ENCODE assay signal across 20 mouse cellular contexts in genomic region chrX:152132029-152132428, GRCm38 (mm10). TPM values are rescaled to one million over a fixed set of nuclear protein-coding genes. Genes with fewer than 3 reads are reported as not detected.
DNase-seq lines count a peak whose midpoint lies in the region; ATAC-seq and TF ChIP-seq lines count a peak whose summit lies in the region.
"Had no signal": no experiment of that assay in that cellular context is flagged by ENCODE, and none has a peak within 500 bp of the region (broad histone marks: within the 10 kb centered on the region; RNA-seq: fewer than 3 reads in every experiment).

No protein-coding gene starts in this region.

- TF ChIP-seq CTCF in kidney, adult 2 months (conservative IDR thresholded peaks at IDR 0.05; ENCODE audit: insufficient read depth, insufficient read length, low read depth, low read length) = no peak
- TF ChIP-seq CTCF in lung, postnatal 0 days (IDR thresholded peaks at IDR 0.05) = peak; percentile 59
- TF ChIP-seq CTCF in stomach, postnatal 0 days (IDR thresholded peaks at IDR 0.05; ENCODE audit: low read depth) = peak; percentile 61

- TF ChIP-seq EP300 in lung, postnatal 0 days (IDR thresholded peaks at IDR 0.05) = no peak
- TF ChIP-seq EP300 in stomach, postnatal 0 days (optimal IDR thresholded peaks at IDR 0.05) = no peak

- no peaks in the 10 kb centered on the region for H3K36me3 ChIP-seq in kidney, adult 2 months (ENCODE audit: control insufficient read depth, insufficient read depth, low read length)
- no peaks in the 10 kb centered on the region for H3K36me3 ChIP-seq in lung, postnatal 0 days (ENCODE audit: insufficient read depth, low read length)
- H3K36me3 ChIP-seq in stomach, postnatal 0 days (ENCODE audit: control insufficient read depth, insufficient read depth, low read length) = no peaks in the 10 kb centered on the region
- H3K36me3 ChIP-seq: embryonic facial prominence, embryonic 15.5 days; forebrain, embryonic 15.5 days; limb, embryonic 13.5 days; liver, embryonic 13.5 days; midbrain, embryonic 10.5 days; neural tube, embryonic 15.5 days had no signal

- no peak overlapping the region for H3K4me3 ChIP-seq in kidney, adult 2 months (ENCODE audit: insufficient read depth, low read depth, low read length)
- H3K4me3 ChIP-seq in lung, postnatal 0 days (ENCODE audit: low read depth, low read length) = no peak overlapping the region
- H3K4me3 ChIP-seq in stomach, postnatal 0 days (ENCODE audit: low read depth, low read length) = no peak overlapping the region
- H3K4me3 ChIP-seq: embryonic facial prominence, embryonic 15.5 days; forebrain, embryonic 15.5 days; limb, embryonic 13.5 days; liver, embryonic 13.5 days; midbrain, embryonic 10.5 days; neural tube, embryonic 15.5 days had no signal

- WGBS in kidney, adult 2 months = 90% methylated on average over 2 of the region's 2 CpGs
- WGBS in lung, postnatal 0 days = 87% methylated on average over 2 of the region's 2 CpGs
- 85% methylated on average over 2 of the region's 2 CpGs for WGBS in stomach, postnatal 0 days

- H3K27ac ChIP-seq in kidney, adult 2 months (ENCODE audit: insufficient read depth, low read depth, low read length) = no peak overlapping the region
- no peak overlapping the region for H3K27ac ChIP-seq in lung, postnatal 0 days (ENCODE audit: low read length)
- no peak overlapping the region for H3K27ac ChIP-seq in stomach, postnatal 0 days (replicated peaks)
- H3K27ac ChIP-seq: embryonic facial prominence, embryonic 15.5 days; forebrain, embryonic 15.5 days; limb, embryonic 13.5 days; liver, embryonic 13.5 days; midbrain, embryonic 10.5 days; neural tube, embryonic 15.5 days had no signal

- H3K27me3 ChIP-seq in kidney, adult 2 months (replicated peaks; ENCODE audit: control insufficient read depth, insufficient read depth, low read length) = no peaks in the 10 kb centered on the region
- H3K27me3 ChIP-seq in lung, postnatal 0 days (replicated peaks; ENCODE audit: insufficient read depth, low read length) = 0 out of 2 replicates have a peak, but pooled peaks cover 4% of the 10 kb centered on the region
- no peaks in the 10 kb centered on the region for H3K27me3 ChIP-seq in stomach, postnatal 0 days (ENCODE audit: control insufficient read depth, insufficient read depth, low read length)

- H3K9ac ChIP-seq in lung, postnatal 0 days (replicated peaks; ENCODE audit: low read depth) = no peak overlapping the region
- H3K9ac ChIP-seq in stomach, postnatal 0 days (ENCODE audit: low read length) = no peak overlapping the region
- H3K9ac ChIP-seq: embryonic facial prominence, embryonic 15.5 days; forebrain, embryonic 15.5 days; limb, embryonic 13.5 days; liver, embryonic 13.5 days; neural tube, embryonic 15.5 days had no signal

- no peak for TF ChIP-seq POLR2A in kidney, adult 2 months (IDR thresholded peaks at IDR 0.05; ENCODE audit: low read depth, low read length)

- DNase-seq in cerebellum, adult 9-10 months = peak; percentile 70
- no peak for DNase-seq in cerebellum, postnatal 4 days (ENCODE audit: low spot score in 2 of 2)
- peak; percentile 12 for DNase-seq in kidney, adult 2 months
- no peak for DNase-seq in kidney, adult 8-10 months
- DNase-seq in lung, postnatal 0 days (ENCODE audit: low spot score) = peak; percentile 12
- DNase-seq in lung, postnatal 36 days = no peak
- no peak for DNase-seq in stomach, postnatal 0 days (ENCODE audit: low spot score)
- DNase-seq in right cerebral cortex, postnatal 14 days = no peak
- DNase-seq: adrenal gland, adult 8-10 months; gastrocnemius, postnatal 36 days; kidney, adult 11 months; kidney, postnatal 10 days; layer of hippocampus, postnatal 36 days; liver, embryonic 13.5 days had no signal

- no peak for ATAC-seq in lung, postnatal 0 days
- no peak for ATAC-seq in stomach, postnatal 0 days (ENCODE audit: low FRiP score, low TSS enrichment)
- ATAC-seq: forebrain, embryonic 15.5 days; hindbrain, embryonic 16.5 days had no signal

- no peaks in the 10 kb centered on the region for H3K4me1 ChIP-seq in kidney, adult 2 months (ENCODE audit: control insufficient read depth, insufficient read depth, low read length)
- H3K4me1 ChIP-seq in lung, postnatal 0 days (ENCODE audit: insufficient read depth, low read depth, low read length) = no peaks in the 10 kb centered on the region
- H3K4me1 ChIP-seq in stomach, postnatal 0 days (replicated peaks; ENCODE audit: control insufficient read depth, insufficient read depth) = no peaks in the 10 kb centered on the region
- H3K4me1 ChIP-seq: embryonic facial prominence, embryonic 15.5 days; forebrain, embryonic 15.5 days; limb, embryonic 13.5 days; liver, embryonic 13.5 days; midbrain, embryonic 10.5 days; neural tube, embryonic 15.5 days had no signal

- H3K4me2 ChIP-seq in lung, postnatal 0 days (replicated peaks; ENCODE audit: low read depth, low read length) = no peak overlapping the region
- H3K4me2 ChIP-seq in stomach, postnatal 0 days (replicated peaks; ENCODE audit: low read depth) = no peak overlapping the region
- H3K4me2 ChIP-seq: embryonic facial prominence, embryonic 15.5 days; forebrain, embryonic 15.5 days; limb, embryonic 13.5 days; liver, embryonic 13.5 days; neural tube, embryonic 15.5 days had no signal

- no peaks in the 10 kb centered on the region for H3K9me3 ChIP-seq in lung, postnatal 0 days (ENCODE audit: low read length)
- no peaks in the 10 kb centered on the region for H3K9me3 ChIP-seq in stomach, postnatal 0 days (ENCODE audit: control insufficient read depth, low read length)
- H3K9me3 ChIP-seq: embryonic facial prominence, embryonic 15.5 days; forebrain, embryonic 15.5 days; limb, embryonic 13.5 days; liver, embryonic 13.5 days; midbrain, embryonic 10.5 days; neural tube, embryonic 15.5 days had no signal

RNA-seq across cellular contexts. Expression of gene Iqsec2, which starts 12.0 kb away (rescaled TPM):
- polyA plus RNA-seq in kidney, adult 2 months (2012; rRNA removed) = 80.1 and 89.8 TPM in 2 replicates
- 4.0 and 4.3 TPM in 2 replicates for polyA plus RNA-seq in lung, postnatal 0 days (2015; fragmentation: Nextera tagmentation; extraction: Ambion mirVana)
- 3.6 TPM in 2 replicates for polyA plus RNA-seq in stomach, postnatal 0 days (2015; fragmentation: Nextera tagmentation; extraction: Ambion mirVana)

Comparison
In these comparisons a context has a peak if more than half of its experiments do, and no peak if none do; other contexts are left out.
1. DNase-seq: peak in cerebellum, adult 9-10 months (single experiment), kidney, adult 2 months (single experiment) and lung, postnatal 0 days (single experiment); none in cerebellum, postnatal 4 days (0 of 2), kidney, adult 8-10 months (0 of 2), lung, postnatal 36 days (single experiment), stomach, postnatal 0 days (single experiment) and right cerebral cortex, postnatal 14 days (single experiment).
2. RNA of gene Iqsec2, which starts 12.0 kb away (polyA plus RNA-seq): 80.1 to 89.8 TPM in kidney, adult 2 months; 4.0 to 4.3 TPM in lung, postnatal 0 days and 3.6 TPM in stomach, postnatal 0 days; every median in the first group is over 10 times any median in the second.